Mouse (Mus musculus) fat pad, adult 2 months (tissue): Measurements from ENCODE around the gene Spg11.
"Not testable (repeated sequence)": the region's sequence is repeated elsewhere in the genome, so short reads cannot be mapped to it uniquely, and the experiment has no call there.

ENCODE experiments used
- DNase-seq: peaks from one replicate; pipeline ENCODE4 v3.0.0-alpha.2; 2011; ENCODE audit warnings: low read depth, low spot score; ENCODE audit errors: extremely low read depth

The Spg11 gene

DNA sequence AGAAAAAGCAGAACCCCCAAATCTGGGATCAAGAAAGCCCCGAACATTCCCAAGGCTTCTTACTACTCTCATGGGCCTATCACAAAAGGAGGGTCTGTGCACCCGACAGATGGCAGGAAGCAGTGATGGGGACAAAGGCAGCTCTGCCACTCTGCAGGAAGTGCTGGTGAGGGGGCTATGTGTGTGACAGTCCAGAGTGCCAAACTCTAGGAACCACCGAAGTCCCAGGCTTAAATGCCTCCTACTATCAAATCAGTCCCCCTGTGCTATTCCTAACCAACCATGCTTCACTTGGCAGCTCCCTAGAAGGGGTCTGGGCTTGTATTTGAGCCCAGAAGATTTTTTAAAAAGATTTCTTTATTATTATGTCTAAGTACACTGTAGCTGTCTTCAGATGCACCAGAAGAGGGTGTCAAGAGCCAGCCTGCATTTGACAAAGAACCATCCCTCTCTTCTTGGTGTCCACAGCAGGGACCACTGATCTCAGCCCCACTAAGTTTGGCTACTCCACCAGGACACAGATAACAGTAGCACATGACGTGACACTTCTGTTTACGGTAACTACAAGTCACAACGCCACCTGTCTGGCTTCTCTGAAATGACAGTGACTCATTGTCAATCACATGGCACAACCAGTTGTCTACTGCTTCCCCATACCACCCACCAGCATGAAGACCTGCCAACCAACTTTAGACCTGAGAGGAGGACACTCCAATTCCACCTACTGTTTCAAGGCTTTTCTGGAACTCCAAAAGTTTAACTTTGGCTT is 48.9 kb downstream of the Spg11 start:
- no peak for DNase-seq

GRCm38 (mm10) chr2:122066241-122066640 is 51.9 kb downstream of the Spg11 start:
- DNase-seq, result no peak

GRCm38 (mm10) chr2:122065200-122065969 is 52.8 kb downstream of the Spg11 start:
- no peak for DNase-seq

- no peak for DNase-seq
Measured at GRCm38 (mm10) chr2:122059365-122060115, 58.6 kb downstream of the Spg11 start.

GRCm38 (mm10) chr2:122043926-122044325 is 74.3 kb downstream of the Spg11 start:
- no peak for DNase-seq

DNA sequence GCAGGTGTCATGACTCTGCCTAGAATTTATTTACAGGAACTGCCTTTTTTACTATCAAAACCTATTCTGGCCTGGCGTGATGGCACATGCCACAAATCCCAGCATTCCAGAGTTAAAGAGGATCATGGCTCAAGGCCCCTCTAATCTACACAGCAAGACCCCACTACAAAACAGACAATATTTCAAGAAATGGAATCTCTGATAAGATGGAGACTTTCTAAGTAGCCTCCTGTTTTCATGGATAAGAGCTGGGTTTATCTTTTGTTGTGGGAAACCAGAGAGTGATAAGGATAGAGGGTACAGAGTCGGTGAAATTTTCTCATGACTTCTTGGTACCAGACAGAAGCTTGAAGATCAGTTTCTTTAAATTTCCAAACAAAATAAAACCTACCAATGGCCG is 82.1 kb downstream of the Spg11 start:
- DNase-seq, result no peak

- no peak for DNase-seq
Measured at GRCm38 (mm10) chr2:122031970-122032369, 86.2 kb downstream of the Spg11 start.

GRCm38 (mm10) chr2:122028756-122029700 is 89.2 kb downstream of the Spg11 start:
- no peak for DNase-seq

DNA sequence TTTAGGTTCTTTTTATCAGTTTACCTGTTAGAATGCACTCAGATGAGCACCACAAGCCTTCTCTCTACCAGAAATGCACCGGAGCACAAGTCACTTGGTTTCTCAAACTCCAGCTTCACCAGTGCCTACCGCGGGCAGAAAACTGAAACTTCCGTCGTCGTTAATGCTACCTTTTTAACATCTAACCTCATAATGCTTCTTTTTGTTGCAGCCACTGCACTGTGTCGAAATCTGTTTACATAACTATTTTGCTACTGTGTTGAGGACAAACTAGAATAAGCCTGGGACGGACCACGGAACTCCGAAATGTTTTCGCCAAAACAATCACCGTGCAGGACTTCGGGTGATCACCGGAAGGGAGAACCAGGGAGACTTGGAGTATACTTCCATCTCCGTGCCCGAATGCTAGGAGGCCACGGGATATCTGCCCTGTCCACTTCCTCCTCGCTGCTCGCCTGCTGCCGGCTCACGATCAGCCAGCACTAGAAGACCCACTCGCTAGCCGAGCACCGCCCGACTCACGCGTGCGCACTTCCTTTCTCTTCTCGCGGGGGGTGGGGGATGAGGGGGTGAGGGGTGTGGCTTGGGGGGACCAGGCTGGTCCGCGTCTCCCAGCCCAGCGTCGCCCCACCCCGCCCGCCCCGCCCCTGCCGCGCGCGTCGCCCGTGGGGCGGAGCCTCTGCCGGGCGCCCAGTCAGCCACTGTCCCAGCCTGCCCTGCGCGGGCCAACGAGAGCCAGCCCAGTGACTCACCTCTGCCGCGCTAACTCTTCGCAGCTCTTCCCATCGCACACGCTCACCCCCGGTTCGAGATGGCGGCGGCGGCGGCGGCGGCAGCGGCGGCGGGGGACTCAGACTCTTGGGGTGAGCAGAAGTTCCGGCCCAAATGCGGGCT is 90.1 kb downstream of the Spg11 start, which contains the start of gene Eif3j1:
TSS of gene Eif3j1 (plus strand) at position 685 of the 894 bp plus-strand sequence.
- DNase-seq, result no peak

GRCm38 (mm10) chr2:122027091-122027490 is 91.1 kb downstream of the Spg11 start:
- not testable (repeated sequence) for DNase-seq

DNA sequence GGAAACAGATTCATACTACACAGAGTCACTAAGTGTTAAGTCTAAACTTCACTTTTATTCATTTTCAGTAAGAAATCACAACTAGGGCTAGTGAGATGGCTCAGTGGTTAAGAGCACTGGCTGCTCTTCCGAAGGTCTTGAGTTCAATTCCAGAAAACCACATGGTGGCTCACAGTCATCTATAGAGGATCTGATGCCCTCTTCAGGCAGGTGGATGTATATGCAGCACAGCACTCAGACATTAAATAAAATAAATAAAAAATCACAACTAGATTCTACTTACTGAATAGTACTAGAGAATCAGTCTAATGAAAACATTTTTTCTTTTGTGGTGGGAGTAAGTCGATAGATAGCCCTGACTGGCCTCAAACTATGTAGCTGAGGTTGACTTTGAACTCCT is 95.9 kb downstream of the Spg11 start:
- DNase-seq, result no peak

GRCm38 (mm10) chr2:122018705-122019104 is 99.5 kb downstream of the Spg11 start:
- no peak for DNase-seq

- no peak for DNase-seq
Measured at GRCm38 (mm10) chr2:122011441-122011840, 106.7 kb downstream of the Spg11 start.

- DNase-seq, result no peak
Measured at GRCm38 (mm10) chr2:122008832-122009231, 109.4 kb downstream of the Spg11 start.
